Mouse (Mus musculus): Measurements from ENCODE around the gene Tardbp. TPM values are rescaled to one million over a fixed set of nuclear protein-coding genes. Genes with fewer than 3 reads are reported as not detected.

The Tardbp gene
- total RNA-seq, 2 experiments from 2014 or later = 97.3 to 116 TPM

DNA sequence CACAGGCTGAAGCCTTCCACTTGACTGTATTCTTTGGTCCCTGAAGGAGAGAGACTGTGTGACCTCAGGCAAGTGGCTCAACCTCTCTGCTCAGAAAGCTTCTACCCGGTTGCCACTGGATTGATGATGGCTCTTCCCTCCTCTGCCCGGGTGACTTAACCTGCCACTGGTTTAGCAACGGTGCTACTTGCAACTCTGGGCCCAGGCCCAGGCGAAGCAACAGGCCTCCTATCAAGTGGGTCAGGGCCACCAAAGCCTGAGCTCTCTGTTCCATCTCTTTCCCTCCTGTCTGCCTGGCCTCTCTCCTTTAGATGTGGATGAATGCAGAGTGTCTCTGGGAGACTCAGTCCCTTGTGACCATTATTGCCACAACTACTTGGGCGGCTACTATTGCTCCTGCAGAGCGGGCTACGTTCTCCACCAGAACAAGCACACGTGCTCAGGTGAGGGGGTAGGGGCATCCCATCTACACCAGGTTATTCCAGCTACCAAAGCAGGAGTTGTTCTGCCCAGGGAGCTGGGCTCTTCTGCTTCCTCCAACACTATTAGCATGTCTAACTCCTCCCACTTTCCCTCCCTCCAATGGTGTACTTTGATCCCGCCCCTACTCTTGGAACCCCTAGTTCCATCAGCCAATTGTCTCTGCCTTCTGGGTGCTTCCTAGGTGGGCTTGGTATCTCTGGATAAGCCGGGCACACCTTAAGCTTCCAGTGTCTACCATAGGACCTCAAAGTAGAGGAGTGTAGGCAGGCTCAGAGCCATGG, 23.3 kb downstream of the Tardbp start:
- no peak for DNase-seq
- intact Hi-C loops (cut with DNase I) = no loop called here

GRCm38 (mm10) chr4:148602357-148603120, 24.3 kb downstream of the Tardbp start, which contains the start of gene Masp2:
Gene Masp2 (plus strand): TSS chr4:148602554.
- DNase-seq = no peak
- intact Hi-C loops (cut with DNase I) = no loop called here

GRCm38 (mm10) chr4:148601871-148602270, 24.9 kb downstream of the Tardbp start:
- intact Hi-C loops (cut with DNase I) = no loop called here
- DNase-seq = no peak

DNA sequence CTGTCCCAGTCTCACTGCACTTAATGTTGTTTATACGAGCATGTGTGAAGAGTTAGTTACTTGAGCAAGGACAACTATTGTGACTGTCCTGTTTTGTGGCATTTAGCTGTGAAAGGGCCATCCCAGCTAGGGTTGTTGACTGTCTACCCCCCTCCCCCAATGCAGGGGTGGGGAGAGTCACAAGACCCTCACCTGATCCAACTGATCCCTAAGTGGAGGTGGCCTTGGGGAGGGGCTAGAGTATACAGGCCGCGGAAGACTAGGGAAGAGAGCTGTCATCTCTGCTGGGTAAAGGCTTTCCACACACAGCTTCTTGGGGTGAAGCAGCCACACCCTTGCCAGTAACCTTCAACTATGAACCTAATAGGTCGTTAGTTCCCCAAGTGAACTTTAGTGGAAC, 26.5 kb downstream of the Tardbp start:
- intact Hi-C loops (cut with DNase I) = no loop called here
- peak in 1 of 2 experiments; percentile 3 for DNase-seq

DNA sequence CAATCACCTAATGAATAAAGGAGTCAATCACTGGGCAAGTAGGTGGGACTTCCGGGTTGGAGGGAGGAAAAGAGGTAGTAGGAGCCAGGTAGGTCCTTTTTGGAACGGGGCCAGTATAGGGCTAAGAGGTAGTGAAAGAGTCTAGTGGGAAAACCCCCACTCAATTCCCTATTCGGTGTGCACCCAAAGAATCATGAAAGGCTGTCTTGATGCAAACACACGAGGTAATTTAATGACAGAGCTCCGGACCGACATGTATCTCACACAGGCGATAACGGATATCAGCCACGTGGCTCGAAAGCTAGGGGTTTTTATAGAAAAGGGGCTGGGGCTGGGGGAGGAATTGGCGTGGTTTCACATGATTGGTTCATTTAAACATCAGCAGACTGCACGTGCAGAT, 28.0 kb downstream of the Tardbp start:
- no peak for DNase-seq
- intact Hi-C loops (cut with DNase I) = no loop called here

- DNase-seq = no peak
- intact Hi-C loops (cut with DNase I) = no loop called here
Observed at GRCm38 (mm10) chr4:148596731-148597130, 30.1 kb downstream of the Tardbp start.

DNA sequence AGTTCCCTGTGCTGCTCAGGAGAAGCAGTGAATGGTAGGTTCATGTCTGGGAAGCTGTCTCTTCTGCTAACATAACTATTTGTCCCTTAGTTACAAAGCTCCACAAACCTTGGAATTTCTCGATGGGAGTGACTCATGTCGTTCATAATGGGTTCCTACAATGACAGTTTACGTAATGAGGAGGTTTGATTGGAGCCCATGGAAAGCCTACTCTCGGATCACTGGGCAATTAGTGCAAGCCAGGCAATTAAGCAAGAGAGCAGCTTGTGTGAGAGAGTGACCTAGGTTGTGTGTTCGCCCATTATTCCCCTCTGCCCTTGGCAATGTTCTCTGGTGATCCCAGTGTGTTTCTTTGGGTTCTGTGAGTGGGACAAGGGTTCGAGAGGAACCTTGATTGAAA, 30.9 kb downstream of the Tardbp start:
- intact Hi-C loops (cut with DNase I) = no loop called here
- DNase-seq = no peak

DNA sequence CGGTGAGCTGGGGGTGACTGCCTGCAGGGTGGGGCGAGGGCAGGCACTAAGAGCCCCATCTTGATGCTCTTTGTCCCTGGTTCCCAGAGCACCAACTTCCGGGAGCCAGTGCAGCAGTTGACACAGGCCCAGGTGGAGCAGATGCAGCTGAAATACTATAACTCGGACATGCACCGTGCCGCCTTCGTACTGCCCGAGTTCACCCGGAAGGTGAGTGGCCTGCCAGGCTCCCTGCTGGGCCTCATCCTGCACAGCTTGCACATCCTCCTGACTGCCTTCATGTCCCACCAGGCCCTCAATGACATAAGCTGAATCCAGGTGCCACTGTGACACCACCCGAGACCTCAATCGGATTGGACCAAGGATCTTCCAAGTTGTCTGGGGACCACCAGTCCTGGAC, 32.8 kb downstream of the Tardbp start:
- no peak for DNase-seq

GRCm38 (mm10) chr4:148591637-148592380, 35.0 kb downstream of the Tardbp start:
- DNase-seq = no peak
- intact Hi-C loops (cut with DNase I) = no loop called here

More for the DNA sequence above, 32.8 kb downstream of the Tardbp start:
- intact Hi-C loops (cut with DNase I) = no loop called here

- intact Hi-C loops (cut with DNase I) = no loop called here
- peak; percentile 93 to 98 for DNase-seq
Observed at GRCm38 (mm10) chr4:148591171-148591630, 35.6 kb downstream of the Tardbp start, which contains the start of gene Srm. Gene Srm (plus strand): TSS chr4:148591503.

DNA sequence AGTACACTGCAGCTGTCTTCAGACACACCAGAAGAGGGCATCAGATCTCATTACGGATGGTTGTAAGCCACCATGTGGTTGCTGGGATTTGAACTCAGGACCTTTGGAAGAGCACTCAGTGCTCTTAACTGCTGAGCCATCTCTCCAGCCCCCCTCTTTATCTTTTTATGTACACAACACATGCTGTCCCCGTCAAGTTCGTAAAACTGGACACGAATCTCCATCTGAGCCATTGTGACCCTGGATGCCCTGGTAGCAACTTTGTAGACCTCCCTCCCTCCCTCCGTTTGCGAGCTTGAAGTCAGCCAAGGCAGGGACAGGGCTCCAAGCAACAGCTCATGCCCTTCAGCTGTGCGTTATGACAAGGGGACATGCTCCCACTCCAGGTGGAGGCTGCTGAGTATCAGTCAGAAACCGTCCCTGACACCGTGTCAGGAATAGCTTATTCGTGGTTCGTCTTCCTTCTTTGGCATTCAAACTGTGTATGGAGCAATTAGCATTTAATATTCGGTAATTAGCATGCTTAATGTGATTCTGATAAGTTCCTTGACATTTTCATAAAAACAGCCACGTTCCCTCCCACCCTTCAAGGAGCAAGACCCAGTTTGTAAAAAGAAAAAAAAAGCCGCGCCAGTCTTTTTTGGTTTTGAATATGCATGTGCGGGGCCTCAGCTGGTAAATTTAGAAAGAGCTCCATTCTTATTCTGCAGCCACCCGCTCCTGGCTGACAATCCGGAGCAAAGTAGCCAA, 36.2 kb downstream of the Tardbp start:
- DNase-seq = no peak
- intact Hi-C loops (cut with DNase I) = no loop called here

- no peak for DNase-seq
- intact Hi-C loops (cut with DNase I) = no loop called here
Observed at GRCm38 (mm10) chr4:148589565-148589964, 37.3 kb downstream of the Tardbp start.

DNA sequence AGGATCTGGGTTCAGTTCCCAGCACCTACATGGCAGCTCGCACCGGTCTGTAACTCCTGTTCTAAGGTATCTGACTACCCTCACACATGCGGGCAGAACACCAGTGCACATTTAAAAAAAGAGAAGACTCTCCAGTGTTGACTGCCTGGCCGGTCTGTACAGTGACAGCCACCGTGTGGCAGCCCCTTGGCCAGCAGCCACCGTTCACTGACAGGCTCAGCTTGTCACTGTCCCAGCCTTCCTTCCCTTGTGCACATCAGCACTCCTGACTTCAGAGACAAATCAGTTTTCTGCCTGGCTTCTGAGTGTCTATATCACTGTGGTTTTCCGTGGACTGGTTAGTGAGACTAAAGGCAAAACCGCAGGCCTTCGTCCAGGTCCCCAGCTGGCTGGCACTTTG, 38.0 kb downstream of the Tardbp start:
- intact Hi-C loops (cut with DNase I) = no loop called here
- no peak for DNase-seq

- intact Hi-C loops (cut with DNase I) = no loop called here
- DNase-seq = no peak
Observed at GRCm38 (mm10) chr4:148586648-148587047, 40.2 kb downstream of the Tardbp start.

DNA sequence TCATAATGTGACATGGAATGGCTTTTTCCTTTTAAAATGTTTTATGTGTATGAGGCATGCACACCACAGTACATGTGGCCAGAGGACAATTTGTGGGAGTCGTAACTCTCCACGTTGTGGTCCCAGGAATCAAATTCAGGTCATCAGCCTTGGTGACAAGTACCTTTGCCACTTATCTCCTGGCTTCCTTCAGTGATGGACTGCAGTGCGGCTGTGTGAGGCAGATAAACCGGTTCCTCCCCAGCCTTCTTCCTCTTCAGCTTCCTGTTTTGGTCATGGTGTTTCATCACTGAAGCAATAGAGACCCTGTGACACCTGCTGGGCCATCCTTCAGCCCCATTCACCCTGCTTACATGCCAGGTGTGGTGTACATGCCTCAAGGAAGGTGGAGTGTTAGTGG, 43.6 kb downstream of the Tardbp start:
- intact Hi-C loops (cut with DNase I) = no loop called here
- DNase-seq = no peak

- DNase-seq = no peak
- intact Hi-C loops (cut with DNase I) = no loop called here
Observed at GRCm38 (mm10) chr4:148581422-148581821, 45.4 kb downstream of the Tardbp start.

DNA sequence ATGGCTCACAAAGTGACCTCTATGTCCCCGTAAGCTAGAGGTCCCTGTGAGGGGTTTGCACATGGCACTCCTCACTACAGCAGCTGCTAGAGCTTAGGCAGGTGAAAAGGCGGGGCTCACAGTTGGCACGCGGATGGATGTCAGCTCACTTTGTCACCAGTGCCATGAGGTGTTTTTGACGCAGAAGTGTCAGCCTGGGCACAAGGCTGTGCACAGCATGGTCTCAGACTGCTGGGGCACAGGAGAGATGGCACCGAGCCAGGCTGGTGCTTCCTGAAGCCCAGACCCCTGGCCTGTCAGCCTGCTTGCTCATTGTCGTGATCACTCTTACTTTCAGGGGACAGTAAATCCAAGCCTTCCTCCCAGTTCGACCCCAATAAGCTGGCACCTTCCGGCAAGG, 46.1 kb downstream of the Tardbp start:
- intact Hi-C loops (cut with DNase I) = no loop called here
- no peak for DNase-seq

- DNase-seq = no peak
- intact Hi-C loops (cut with DNase I) = loop anchor here (2.0 kb wide), 1 partner anchor 26 kb away; no protein-coding TSS in a partner anchor
Observed at GRCm38 (mm10) chr4:148573222-148573621, 53.6 kb downstream of the Tardbp start.

DNA sequence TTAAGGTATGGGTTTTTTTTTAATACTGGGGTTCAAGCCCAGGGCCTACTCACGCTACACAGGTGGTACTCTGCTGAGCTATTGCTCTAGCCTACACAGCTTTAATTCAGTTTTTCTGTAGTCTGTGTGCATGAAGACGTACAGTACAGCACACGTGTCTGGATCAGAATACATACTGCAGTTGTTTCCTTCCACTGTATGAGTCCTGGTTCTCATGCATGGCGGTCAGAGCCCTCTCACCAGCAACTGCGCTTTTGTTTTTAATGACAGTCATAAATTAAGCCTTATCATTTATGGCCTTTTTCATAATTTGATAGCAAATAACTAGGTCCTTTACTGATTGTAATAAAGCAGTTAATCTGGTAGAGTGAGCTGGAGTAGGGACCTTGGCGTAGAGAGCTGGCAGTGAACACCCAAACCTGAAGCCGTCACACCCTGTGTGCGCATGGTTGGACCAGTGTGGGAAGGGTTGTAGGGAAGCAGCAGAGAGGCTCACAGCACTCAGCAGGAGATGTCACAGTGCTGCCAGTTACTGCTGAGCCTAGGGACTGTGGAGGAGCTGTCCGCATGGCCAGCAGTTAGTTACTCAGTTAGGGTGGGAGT, 56.0 kb downstream of the Tardbp start:
- intact Hi-C loops (cut with DNase I) = no loop called here
- DNase-seq = no peak

- DNase-seq = no peak
- intact Hi-C loops (cut with DNase I) = no loop called here
Observed at GRCm38 (mm10) chr4:148570138-148570537, 56.7 kb downstream of the Tardbp start.

All from gastrocnemius, postnatal 36 days (tissue).